Mouse (Mus musculus) embryonic facial prominence, embryonic 15.5 days (tissue): ENCODE results near the gene Gm5128. TPM values are rescaled to one million over a fixed set of nuclear protein-coding genes. Genes with fewer than 3 reads are reported as not detected.
"Not testable (repeated sequence)": the region's sequence is repeated elsewhere in the genome, so short reads cannot be mapped to it uniquely, and the experiment has no call there.

ENCODE experiments used
- ATAC-seq: fragments of 200-750 bp; cut with Nextera tagmentation; 2 replicates; pipeline ENCODE4 v1.8.0; 2017; ENCODE audit warnings: low read depth, moderate TSS enrichment; ENCODE audit not compliant: insufficient number of reproducible peaks, low FRiP score, low TSS enrichment
- H3K27ac ChIP-seq: fragments of 300-500 bp; sonication (generic); replicated peaks from 2 replicates; pipeline ENCODE4 v1.5.1; 2015; ENCODE audit warnings: mild to moderate bottlenecking, inconsistent platforms
- H3K27me3 ChIP-seq: fragments of 300-500 bp; sonication (generic); 2 replicates; pipeline ENCODE4 v1.6.1; 2015; ENCODE audit warnings: inconsistent platforms
- H3K36me3 ChIP-seq: fragments of 300-500 bp; sonication (generic); 2 replicates; pipeline ENCODE4 v1.6.1; 2015; ENCODE audit warnings: mild to moderate bottlenecking, inconsistent platforms
- H3K4me1 ChIP-seq: fragments of 300-500 bp; sonication (generic); 2 replicates; pipeline ENCODE4 v1.6.1; 2015; ENCODE audit warnings: inconsistent platforms
- H3K4me2 ChIP-seq: fragments of 300-500 bp; sonication (generic); replicated peaks from 2 replicates; pipeline ENCODE4 v1.6.1; 2015; ENCODE audit warnings: mild to moderate bottlenecking, inconsistent platforms
- H3K4me3 ChIP-seq: fragments of 300-500 bp; sonication (generic); replicated peaks from 2 replicates; pipeline ENCODE4 v1.5.1; 2015; ENCODE audit warnings: mild to moderate bottlenecking, inconsistent platforms
- H3K9ac ChIP-seq: fragments of 300-500 bp; sonication (generic); 2 replicates; pipeline ENCODE4 v1.6.1; 2015; ENCODE audit warnings: inconsistent platforms
- H3K9me3 ChIP-seq: fragments of 300-500 bp; sonication (generic); replicated peaks from 2 replicates; pipeline ENCODE4 v1.6.1; 2016; ENCODE audit warnings: inconsistent platforms
- WGBS: fragments of 180-500 bp; shearing (Covaris S2); methylation state at CpG from one replicate; pipeline ENCODE4 v1.1.7; 2015; 5-methylcytosine and 5-hydroxymethylcytosine counted together
- polyA plus RNA-seq: library from polyadenylated mRNA; unstranded; fragments of >200 nt; fragmentation: Nextera tagmentation; extraction: Ambion mirVana; gene quantifications from 2 replicates; pipeline ENCODE4 v1.2.1, GENCODE M21; 2015

The Gm5128 gene
- polyA plus RNA-seq = not detected in 2 replicates

DNA sequence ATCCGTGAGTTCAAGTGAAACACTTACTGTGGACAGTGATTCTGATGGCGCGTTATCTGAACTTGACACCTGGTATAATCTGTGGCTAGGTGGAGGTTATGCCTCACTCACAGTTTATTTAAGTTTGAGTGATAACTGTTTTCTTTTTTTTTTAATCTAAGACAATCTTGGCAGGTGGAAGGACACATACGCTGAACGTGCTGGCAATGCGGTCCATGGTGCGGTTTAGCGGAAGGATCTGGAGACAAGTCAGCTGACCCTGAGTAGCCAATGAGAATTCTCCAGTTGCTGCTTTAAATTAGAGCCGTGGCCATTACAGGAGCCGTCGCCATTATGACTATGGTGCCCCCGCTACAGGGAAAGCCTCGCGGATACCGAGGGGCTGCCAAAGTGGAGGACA lies at the start of gene Gm5128:
Gm5128 (plus strand) TSS at position 301 of the 400 bp plus-strand sequence.
- no CpG with 5 or more reads among the region's 15 CpGs for WGBS
- not testable (repeated sequence) for H3K9ac ChIP-seq, H3K27me3 ChIP-seq, ATAC-seq, H3K4me2 ChIP-seq, H3K36me3 ChIP-seq, H3K27ac ChIP-seq, H3K9me3 ChIP-seq, H3K4me3 ChIP-seq, H3K4me1 ChIP-seq

DNA sequence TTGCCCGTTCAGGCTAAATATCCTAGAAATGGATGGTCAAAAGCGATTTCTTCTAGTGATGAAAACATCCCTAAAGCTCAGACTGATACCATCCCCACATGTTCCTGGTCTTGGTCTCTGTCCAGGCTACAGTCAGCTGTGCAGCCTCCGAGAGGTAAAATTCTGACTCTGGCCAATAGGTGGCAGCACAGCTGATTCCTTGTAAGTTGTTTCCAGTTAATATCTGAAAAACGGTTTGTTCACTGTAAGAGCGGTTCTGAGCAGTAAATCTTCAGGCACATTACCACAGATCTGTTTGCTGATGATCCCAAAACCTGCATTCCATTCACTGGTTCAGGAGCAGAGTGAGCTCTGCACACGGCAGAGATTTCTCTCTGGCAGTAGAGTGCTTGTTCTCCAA lies 12.4 kb upstream of the Gm5128 start:
- H3K9me3 ChIP-seq, H3K27ac ChIP-seq, H3K9ac ChIP-seq, H3K4me1 ChIP-seq, H3K4me2 ChIP-seq, H3K36me3 ChIP-seq, H3K4me3 ChIP-seq, H3K27me3 ChIP-seq, ATAC-seq: not testable (repeated sequence)
- whole genome bisulfite sequencing = 27% methylated on average over 3 of the region's 6 CpGs

DNA sequence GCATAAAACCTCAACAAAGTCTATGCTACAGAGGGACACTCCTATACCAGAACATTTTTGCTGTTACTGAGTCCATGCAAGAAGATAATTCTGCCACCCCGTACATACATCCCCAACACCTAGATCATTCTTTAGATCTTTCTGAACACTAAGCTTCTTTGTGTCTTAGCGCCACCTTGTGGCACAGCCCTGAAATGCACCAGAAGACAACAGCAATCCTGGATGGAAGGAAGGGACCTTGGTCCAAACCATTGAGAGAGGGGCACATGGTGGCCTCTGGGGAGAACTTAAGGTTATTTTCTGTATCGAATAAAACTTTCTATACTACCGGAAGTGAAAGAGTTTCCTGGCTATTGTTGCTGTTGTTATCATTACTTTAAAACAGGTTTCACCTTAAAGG lies 11.1 kb upstream of the Gm5128 start:
- H3K9me3 ChIP-seq, H3K27me3 ChIP-seq, H3K27ac ChIP-seq, H3K36me3 ChIP-seq, H3K9ac ChIP-seq, H3K4me1 ChIP-seq, H3K4me3 ChIP-seq, ATAC-seq, H3K4me2 ChIP-seq: not testable (repeated sequence)
- WGBS = no CpG with 5 or more reads among the region's 4 CpGs

DNA sequence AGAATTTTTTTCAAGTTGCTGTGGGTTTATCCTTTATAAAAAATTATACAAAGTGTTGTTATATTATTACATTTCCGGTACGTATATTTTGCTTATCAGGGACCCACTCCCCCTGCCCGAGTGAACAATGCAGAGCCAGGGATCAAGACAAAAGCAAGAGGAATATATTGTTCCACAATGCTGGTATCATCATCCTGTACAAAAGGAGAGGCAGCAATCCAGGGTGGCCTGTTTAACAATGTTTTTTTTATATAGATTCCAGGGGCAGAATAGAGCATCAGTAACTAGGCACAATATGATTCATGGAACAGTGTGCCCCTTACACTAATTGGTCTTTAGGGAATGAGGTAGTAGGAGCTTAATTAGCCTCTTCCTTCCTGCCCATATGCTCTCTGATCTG lies 30.5 kb downstream of the Gm5128 start:
- not testable (repeated sequence) for H3K27me3 ChIP-seq, H3K9ac ChIP-seq, H3K36me3 ChIP-seq, ATAC-seq, H3K9me3 ChIP-seq, H3K4me1 ChIP-seq, H3K4me3 ChIP-seq, H3K27ac ChIP-seq, H3K4me2 ChIP-seq
- no CpG with 5 or more reads among the region's 3 CpGs for WGBS

DNA sequence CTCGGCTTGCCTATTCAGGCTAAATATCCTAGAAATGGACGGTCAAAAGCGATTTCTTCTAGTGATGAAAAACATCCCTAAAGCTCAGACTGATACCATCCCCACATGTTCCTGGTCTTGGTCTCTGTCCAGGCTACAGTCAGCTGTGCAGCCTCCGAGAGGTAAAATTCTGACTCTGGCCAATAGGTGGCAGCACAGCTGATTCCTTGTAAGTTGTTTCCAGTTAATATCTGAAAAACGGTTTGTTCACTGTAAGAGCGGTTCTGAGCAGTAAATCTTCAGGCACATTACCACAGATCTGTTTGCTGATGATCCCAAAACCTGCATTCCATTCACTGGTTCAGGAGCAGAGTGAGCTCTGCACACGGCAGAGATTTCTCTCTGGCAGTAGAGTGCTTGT lies 48.1 kb downstream of the Gm5128 start:
- not testable (repeated sequence) for H3K4me3 ChIP-seq, H3K4me1 ChIP-seq, H3K9me3 ChIP-seq, H3K4me2 ChIP-seq, H3K9ac ChIP-seq, H3K36me3 ChIP-seq, H3K27me3 ChIP-seq, H3K27ac ChIP-seq, ATAC-seq
- WGBS = 25% methylated on average over 4 of the region's 7 CpGs

DNA sequence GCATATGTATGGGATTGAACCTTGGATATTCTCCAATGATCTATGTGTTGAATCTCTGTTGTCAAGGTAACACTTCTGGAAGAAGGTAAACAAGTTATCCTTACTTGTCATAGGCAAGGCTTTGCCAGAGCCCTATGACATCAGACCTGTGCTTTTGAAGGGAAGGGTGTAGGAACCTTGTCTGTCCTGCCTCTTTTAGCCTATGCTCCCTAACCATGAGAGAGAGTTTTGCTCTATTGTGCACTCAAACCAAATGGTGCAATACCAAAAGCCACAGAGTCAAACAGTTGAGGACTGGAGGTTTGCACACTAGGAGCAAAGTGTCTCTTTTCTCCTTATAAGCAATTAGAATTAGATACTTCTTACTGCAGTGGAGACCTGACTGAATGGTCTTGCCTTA lies 48.7 kb downstream of the Gm5128 start:
- H3K4me2 ChIP-seq, ATAC-seq, H3K4me3 ChIP-seq, H3K9ac ChIP-seq, H3K4me1 ChIP-seq, H3K9me3 ChIP-seq, H3K36me3 ChIP-seq, H3K27me3 ChIP-seq, H3K27ac ChIP-seq: not testable (repeated sequence)

DNA sequence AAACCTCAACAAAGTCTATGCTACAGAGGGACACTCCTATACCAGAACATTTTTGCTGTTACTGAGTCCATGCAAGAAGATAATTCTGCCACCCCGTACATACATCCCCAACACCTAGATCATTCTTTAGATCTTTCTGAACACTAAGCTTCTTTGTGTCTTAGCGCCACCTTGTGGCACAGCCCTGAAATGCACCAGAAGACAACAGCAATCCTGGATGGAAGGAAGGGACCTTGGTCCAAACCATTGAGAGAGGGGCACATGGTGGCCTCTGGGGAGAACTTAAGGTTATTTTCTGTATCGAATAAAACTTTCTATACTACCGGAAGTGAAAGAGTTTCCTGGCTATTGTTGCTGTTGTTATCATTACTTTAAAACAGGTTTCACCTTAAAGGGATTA lies 49.4 kb downstream of the Gm5128 start:
- H3K27me3 ChIP-seq, ATAC-seq, H3K4me3 ChIP-seq, H3K27ac ChIP-seq, H3K9me3 ChIP-seq, H3K36me3 ChIP-seq, H3K4me2 ChIP-seq, H3K4me1 ChIP-seq, H3K9ac ChIP-seq: not testable (repeated sequence)
- WGBS = no CpG with 5 or more reads among the region's 4 CpGs

Other genes starting within 250 kb of the Gm5128 start
- gene Gm15023, start 195.7 kb upstream of the Gm5128 start, polyA plus RNA-seq = 0.11 and 0.20 TPM in 2 replicates
- gene Tceal6, start 162.6 kb upstream of the Gm5128 start, polyA plus RNA-seq = 9.1 and 15.7 TPM in 2 replicates
- gene Pramel3, start 71.0 kb upstream of the Gm5128 start, polyA plus RNA-seq = 0.07 TPM in 1 of 2 replicates, not detected in the other
- not detected in 2 replicates for gene Gm7903, start 60.6 kb downstream of the Gm5128 start, polyA plus RNA-seq
- 0.17 TPM in 1 of 2 replicates, not detected in the other for gene AV320801, start 121.3 kb downstream of the Gm5128 start, polyA plus RNA-seq
- 0.13 TPM in 1 of 2 replicates, not detected in the other for gene Nxf7, start 225.5 kb downstream of the Gm5128 start, polyA plus RNA-seq